Mouse (Mus musculus): ENCODE measurements around the gene Gm10061. TPM values are rescaled to one million over a fixed set of nuclear protein-coding genes. Genes with fewer than 3 reads are reported as not detected.
"Not testable (repeated sequence)": the region's sequence is repeated elsewhere in the genome, so short reads cannot be mapped to it uniquely, and the experiment has no call there.

Gm10061 gene
- total RNA-seq (2021), result not detected

- intact Hi-C loops (cut with DNase I), result no loop called here
- no peak for DNase-seq
Observed at GRCm38 (mm10) chr16:89150786-89151185, at the start of gene Gm10061. Gene Gm10061, plus strand, starts transcription at chr16:89151086.

DNA sequence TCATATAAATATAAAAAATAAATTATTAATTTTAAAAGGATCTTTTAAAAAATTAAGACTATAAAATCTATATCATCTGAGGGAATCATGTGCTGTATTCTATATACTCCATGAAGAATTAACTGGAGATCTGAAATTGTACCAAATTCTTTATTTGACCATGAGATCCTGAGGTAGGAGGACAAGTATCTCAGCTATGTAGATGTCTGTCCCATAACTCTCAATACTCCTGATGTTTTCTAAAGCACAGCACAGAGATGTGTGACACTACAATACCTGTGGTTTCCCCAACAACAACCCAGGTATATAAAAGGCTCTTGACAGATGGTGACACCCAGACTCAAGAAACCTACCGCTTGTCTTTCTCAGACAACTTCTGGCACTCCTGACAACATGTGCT, 10.3 kb upstream of the Gm10061 start, which contains the start of gene Gm6358:
Gene Gm6358, plus strand, starts transcription at position 301 of the 400 bp plus-strand sequence.
- DNase-seq, result no peak
- intact Hi-C loops (cut with DNase I), result no loop called here

DNA sequence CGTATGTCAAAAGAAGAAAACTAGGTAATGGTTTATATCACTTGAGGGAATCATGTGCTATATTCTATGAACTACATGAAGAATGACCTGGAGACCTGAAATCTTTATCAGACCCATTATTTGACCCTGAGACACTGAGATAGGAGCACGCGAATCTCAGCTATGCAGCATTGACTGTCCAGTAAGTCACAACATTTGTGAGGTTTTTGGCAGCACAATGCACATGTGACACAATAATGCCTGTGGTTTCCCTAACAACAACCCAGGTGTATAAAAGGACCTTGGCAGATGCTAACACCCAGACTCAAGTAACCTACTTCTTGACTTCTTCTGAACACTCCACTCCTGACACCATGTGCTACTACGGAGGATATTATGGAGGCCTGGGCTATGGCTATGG, 6.8 kb downstream of the Gm10061 start, which contains the start of gene Gm9789:
Gene Gm9789, plus strand, starts transcription at position 301 of the 400 bp plus-strand sequence.
- intact Hi-C loops (cut with DNase I), result no loop called here
- no peak for DNase-seq

GRCm38 (mm10) chr16:89169190-89169589, 18.3 kb downstream of the Gm10061 start, which contains the start of gene Gm7735:
Gene Gm7735, plus strand, starts transcription at chr16:89169490.
- DNase-seq; intact Hi-C loops (cut with DNase I): not testable (repeated sequence)

DNA sequence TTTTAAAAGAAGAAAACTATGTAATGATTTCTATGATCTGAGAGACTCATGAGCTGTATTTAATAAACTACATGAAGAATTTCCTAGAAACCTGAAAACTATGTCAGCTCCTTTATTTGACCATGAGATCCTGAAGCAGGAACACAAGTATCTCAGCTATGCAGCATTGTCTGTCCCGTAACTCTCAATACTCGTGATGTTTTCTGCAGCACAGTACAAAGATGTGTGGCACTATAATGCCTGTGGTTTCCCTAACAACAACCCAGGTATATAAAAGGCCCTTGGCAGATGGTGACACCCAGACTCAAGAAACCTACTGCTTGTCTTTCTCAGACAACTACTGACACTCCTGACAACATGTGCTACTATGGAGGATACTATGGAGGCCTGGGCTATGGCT, 23.5 kb downstream of the Gm10061 start, which contains the start of gene 1110057P08Rik:
Gene 1110057P08Rik, plus strand, starts transcription at position 301 of the 400 bp plus-strand sequence.
- DNase-seq, result no peak
- intact Hi-C loops (cut with DNase I), result no loop called here

GRCm38 (mm10) chr16:89188621-89189020, 37.7 kb downstream of the Gm10061 start:
- DNase-seq, result no peak
- intact Hi-C loops (cut with DNase I), result no loop called here

Other genes starting within 250 kb of the Gm10061 start
- gene Krtap19-9b, start 218.8 kb upstream of the Gm10061 start, total RNA-seq (2021), result not detected
- not detected for gene Krtap16-3, start 188.2 kb upstream of the Gm10061 start, total RNA-seq (2021)
- not detected for gene Krtap22-2, start 140.3 kb upstream of the Gm10061 start, total RNA-seq (2021)
- gene Gm10229, start 135.8 kb upstream of the Gm10061 start, total RNA-seq (2021), result not detected
- not detected for gene Krtap6-1, start 119.4 kb upstream of the Gm10061 start, total RNA-seq (2021)
- not detected for gene Gm10228, start 109.6 kb upstream of the Gm10061 start, total RNA-seq (2021)
- not detected for gene Krtap6-5, start 103.2 kb upstream of the Gm10061 start, total RNA-seq (2021)
- not detected for gene 1110025L11Rik, start 87.1 kb upstream of the Gm10061 start, total RNA-seq (2021)
- gene Krtap6-3, start 67.1 kb upstream of the Gm10061 start, total RNA-seq (2021), result not detected
- not detected for gene Gm6358, start 10.2 kb upstream of the Gm10061 start, total RNA-seq (2021)
- gene Gm9789, start 6.9 kb downstream of the Gm10061 start, total RNA-seq (2021), result not detected
- gene Gm7735, start 18.4 kb downstream of the Gm10061 start, total RNA-seq (2021), result not detected
- not detected for gene 1110057P08Rik, start 23.6 kb downstream of the Gm10061 start, total RNA-seq (2021)
- not detected for gene Krtap20-2, start 54.8 kb downstream of the Gm10061 start, total RNA-seq (2021)